Mouse (Mus musculus): Measurements from ENCODE around the gene Trmt1. TPM values are rescaled to one million over a fixed set of nuclear protein-coding genes. Genes with fewer than 3 reads are reported as not detected.

Gene Trmt1
- total and polyA plus RNA-seq, 3 experiments = 77.0 to 160 (median 157) TPM

- TF ChIP-seq TCF12 (IDR thresholded peaks at IDR 0.05; ENCODE audit: low read depth, low read length) (0 out of 2 replicates have a peak, but pooled peaks have one; percentile 11), USF2 (conservative IDR thresholded peaks at IDR 0.05; ENCODE audit: low read depth, low read length) (no peak), MAFK (IDR thresholded peaks at IDR 0.05; ENCODE audit: insufficient replicate concordance, low read length) (no peak), MXI1 (IDR thresholded peaks at IDR 0.05; ENCODE audit: low read depth, low read length) (peak; percentile 85), CHD2 (IDR thresholded peaks at IDR 0.05; ENCODE audit: low read length) (peak; percentile 42; the same call in 1 of the 2 replicates), IRF4 (IDR thresholded peaks at IDR 0.05; ENCODE audit: low read depth, low read length) (peak; percentile 4; the same call in 1 of the 2 replicates), USF1 (IDR thresholded peaks at IDR 0.05; ENCODE audit: low read depth, low read length) (0 out of 2 replicates have a peak, but pooled peaks have one; percentile 11), MEF2A (IDR thresholded peaks at IDR 0.05; ENCODE audit: borderline replicate concordance, low read depth, low read length) (0 out of 2 replicates have a peak, but pooled peaks have one; percentile 10), CHD1 (IDR thresholded peaks at IDR 0.05; ENCODE audit: low read depth, low read length) (no peak), ZKSCAN1 (IDR thresholded peaks at IDR 0.05; ENCODE audit: borderline replicate concordance, low read depth, low read length) (no peak), SMC3 (IDR thresholded peaks at IDR 0.05; ENCODE audit: low read depth, low read length) (no peak), MAX (IDR thresholded peaks at IDR 0.05; ENCODE audit: low read length) (peak; percentile 56), ETS1 (conservative IDR thresholded peaks at IDR 0.05; ENCODE audit: low read depth, low read length) (no peak)
- in situ Hi-C loops (cut with MboI; ENCODE audit: low pct_ligation_motif_present, low pct_unique_long_range_greater_than_20kb, low sequenced_read_pairs) = no loop called here
- H3K4me2 ChIP-seq (ENCODE audit: insufficient read depth, low read depth, poor library complexity, severe bottlenecking) = peak overlapping the region; percentile 71
- dilution Hi-C loops (cut with MboI; ENCODE audit: extremely low pct_ligation_motif_present, extremely low pct_unique_long_range_greater_than_20kb, low sequenced_read_pairs) = no loop called here
- peaks cover 18% of the 10 kb centered on the region for H3K79me2 ChIP-seq (replicated peaks; ENCODE audit: control insufficient read depth, extremely low read depth, insufficient read depth, poor library complexity, severe bottlenecking)
- H3K27me3 ChIP-seq (replicated peaks) = peaks cover 10% of the 10 kb centered on the region
- peak overlapping the region; percentile 63 for H3K9ac ChIP-seq (ENCODE audit: insufficient read depth, low read depth)
- H3K4me3 ChIP-seq (replicated peaks in 1 of 3; ENCODE audit: low read depth in 2 of 3, low read length in 2 of 3, poor library complexity in 1 of 3) = peak overlapping the region; percentile 52 to 68 (median 62)
- peaks cover 9 to 31% of the 10 kb centered on the region in 2 experiments for H3K36me3 ChIP-seq (replicated peaks in 1 of 2; ENCODE audit: control insufficient read depth in 1 of 2, insufficient read depth in 1 of 2, low read length in 1 of 2)
- peaks cover 2% of the 10 kb centered on the region for H3K9me3 ChIP-seq (replicated peaks; ENCODE audit: low read length)
- H3K4me1 ChIP-seq (ENCODE audit: control insufficient read depth in 1 of 2, insufficient read depth in 2 of 2) = peaks cover 12 to 54% of the 10 kb centered on the region in 2 experiments; a peak in 3 of 4 replicates
- DNase-seq (ENCODE audit: extremely low read depth) = no peak
- H3K27ac ChIP-seq (ENCODE audit: insufficient read depth, low read depth) = peak overlapping the region; percentile 27
These were observed 20.6 kb downstream of the Trmt1 start for GRCm38 (mm10) chr8:84706610-84707266.

GRCm38 (mm10) chr8:84707267-84707883 is 21.3 kb downstream of the Trmt1 start:
- in situ Hi-C loops (cut with MboI; ENCODE audit: low pct_ligation_motif_present, low pct_unique_long_range_greater_than_20kb, low sequenced_read_pairs) = no loop called here
- H3K4me2 ChIP-seq (ENCODE audit: insufficient read depth, low read depth, poor library complexity, severe bottlenecking) = peak overlapping the region; percentile 71
- H3K9me3 ChIP-seq (replicated peaks; ENCODE audit: low read length) = peaks cover 2% of the 10 kb centered on the region
- peak; percentile 75 for DNase-seq (ENCODE audit: extremely low read depth)
- TF ChIP-seq POLR2AphosphoS2 (IDR thresholded peaks at IDR 0.05; ENCODE audit: low read depth, low read length) (no peak), ZMIZ1 (IDR thresholded peaks at IDR 0.05; ENCODE audit: low read depth, low read length) (peak; percentile 41), MAZ (IDR thresholded peaks at IDR 0.05; ENCODE audit: low read depth, low read length) (peak; percentile 44; the same call in 1 of the 2 replicates), SMC3 (IDR thresholded peaks at IDR 0.05; ENCODE audit: low read depth, low read length) (peak; percentile 4; the same call in 1 of the 2 replicates), MXI1 (IDR thresholded peaks at IDR 0.05; ENCODE audit: low read depth, low read length) (peak; percentile 4; the same call in 1 of the 2 replicates), POLR2A (IDR thresholded peaks at IDR 0.05; ENCODE audit: low read depth, low read length) (peak; percentile 53; the same call in 1 of the 2 replicates), TCF12 (IDR thresholded peaks at IDR 0.05; ENCODE audit: low read depth, low read length) (peak; percentile 60; the same call in 1 of the 2 replicates), BHLHE40 (IDR thresholded peaks at IDR 0.05; ENCODE audit: low read depth, low read length) (peak; percentile 33), IRF4 (IDR thresholded peaks at IDR 0.05; ENCODE audit: low read depth, low read length) (peak; percentile 21; the same call in 1 of the 2 replicates), TBP (conservative IDR thresholded peaks at IDR 0.05; ENCODE audit: low read depth, low read length) (no peak), CTCF (conservative IDR thresholded peaks at IDR 0.05 in 1 of 2, IDR thresholded peaks at IDR 0.05 in 1 of 2; ENCODE audit: low read depth in 2 of 2, low read length in 2 of 2) (no peak), ELF1 (IDR thresholded peaks at IDR 0.05; ENCODE audit: low read depth, low read length) (0 out of 2 replicates have a peak, but pooled peaks have one; percentile 8), RAD21 (IDR thresholded peaks at IDR 0.05; ENCODE audit: low read depth, low read length) (no peak)
- H3K9ac ChIP-seq (ENCODE audit: insufficient read depth, low read depth) = peak overlapping the region; percentile 63
- peaks cover 15% of the 10 kb centered on the region for H3K79me2 ChIP-seq (replicated peaks; ENCODE audit: control insufficient read depth, extremely low read depth, insufficient read depth, poor library complexity, severe bottlenecking)
- peak overlapping the region; percentile 52 to 68 (median 62) for H3K4me3 ChIP-seq (replicated peaks in 1 of 3; ENCODE audit: low read depth in 2 of 3, low read length in 2 of 3, poor library complexity in 1 of 3)
- H3K27me3 ChIP-seq (replicated peaks) = peaks cover 12% of the 10 kb centered on the region
- peak overlapping the region; percentile 27 for H3K27ac ChIP-seq (ENCODE audit: insufficient read depth, low read depth)
- peaks cover 14 to 60% of the 10 kb centered on the region in 2 experiments for H3K4me1 ChIP-seq (ENCODE audit: control insufficient read depth in 1 of 2, insufficient read depth in 2 of 2)
- H3K36me3 ChIP-seq (replicated peaks in 1 of 2; ENCODE audit: control insufficient read depth in 1 of 2, insufficient read depth in 1 of 2, low read length in 1 of 2) = peaks cover 9 to 31% of the 10 kb centered on the region in 2 experiments
- dilution Hi-C loops (cut with MboI; ENCODE audit: extremely low pct_ligation_motif_present, extremely low pct_unique_long_range_greater_than_20kb, low sequenced_read_pairs) = no loop called here
